Mouse (Mus musculus): ENCODE measurements at regions not wholly inside any gene's neighbourhood (a gene's known extent, or its start where the extent isn't known, plus 50 kb on each side); places are given as distances from the start of the nearest gene placed in this dataset.

DNA sequence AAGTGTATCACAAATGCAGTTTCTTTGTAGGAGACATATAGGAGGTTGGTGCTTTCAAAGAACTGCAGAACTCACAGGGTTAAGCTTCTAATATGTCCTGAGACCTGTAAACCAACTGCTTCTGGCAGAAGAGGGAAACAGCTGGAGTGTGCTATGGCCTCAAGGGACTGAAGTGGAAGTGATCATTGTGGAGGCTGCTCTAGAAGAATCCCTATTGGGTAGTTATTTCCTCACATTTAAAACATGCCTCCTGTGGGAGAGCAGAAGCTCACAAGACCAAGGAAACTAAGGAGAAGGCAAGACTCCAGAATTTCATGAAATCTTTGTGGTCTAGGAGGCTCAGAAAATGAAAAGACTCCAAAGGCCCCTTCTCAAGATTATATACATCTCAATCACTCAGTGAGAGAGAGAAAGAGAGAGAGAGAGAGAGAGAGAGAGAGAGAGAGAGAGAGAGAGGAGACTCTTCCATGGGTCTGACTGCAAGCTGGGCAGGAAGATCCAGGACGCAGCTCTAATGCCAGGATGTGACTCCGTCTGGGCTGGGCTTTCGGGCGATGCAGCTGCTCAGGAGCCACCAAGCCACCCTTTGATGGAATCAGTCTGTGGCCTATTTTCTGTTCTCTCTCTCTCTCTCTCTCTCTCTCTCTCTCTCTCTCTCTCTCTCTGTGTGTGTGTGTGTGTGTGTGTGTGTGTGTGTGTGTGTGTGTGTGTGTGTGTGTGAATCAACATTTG lies 93.3 kb downstream of the Pdcl3 start:
- H3K27ac ChIP-seq (ENCODE audit: low read depth, low read length) = no peak overlapping the region
- no peaks in the 10 kb centered on the region for H3K36me3 ChIP-seq (ENCODE audit: control insufficient read depth, insufficient read depth, low read length)
- H3K9me3 ChIP-seq (ENCODE audit: control insufficient read depth, low read length) = peaks cover 4% of the 10 kb centered on the region; the same call in 1 of the 2 replicates
- WGBS = 85% methylated on average over 4 of the region's 4 CpGs
- H3K4me1 ChIP-seq (ENCODE audit: control insufficient read depth, insufficient read depth, low read depth, low read length) = no peaks in the 10 kb centered on the region
- no peak overlapping the region for H3K4me3 ChIP-seq (ENCODE audit: low read length)
- H3K4me2 ChIP-seq (ENCODE audit: low read length) = no peak overlapping the region
- H3K9ac ChIP-seq (ENCODE audit: low read depth, low read length) = no peak overlapping the region
- no peaks in the 10 kb centered on the region for H3K27me3 ChIP-seq (replicated peaks; ENCODE audit: control insufficient read depth, insufficient read depth, low read length)
- no peak for ATAC-seq

DNA sequence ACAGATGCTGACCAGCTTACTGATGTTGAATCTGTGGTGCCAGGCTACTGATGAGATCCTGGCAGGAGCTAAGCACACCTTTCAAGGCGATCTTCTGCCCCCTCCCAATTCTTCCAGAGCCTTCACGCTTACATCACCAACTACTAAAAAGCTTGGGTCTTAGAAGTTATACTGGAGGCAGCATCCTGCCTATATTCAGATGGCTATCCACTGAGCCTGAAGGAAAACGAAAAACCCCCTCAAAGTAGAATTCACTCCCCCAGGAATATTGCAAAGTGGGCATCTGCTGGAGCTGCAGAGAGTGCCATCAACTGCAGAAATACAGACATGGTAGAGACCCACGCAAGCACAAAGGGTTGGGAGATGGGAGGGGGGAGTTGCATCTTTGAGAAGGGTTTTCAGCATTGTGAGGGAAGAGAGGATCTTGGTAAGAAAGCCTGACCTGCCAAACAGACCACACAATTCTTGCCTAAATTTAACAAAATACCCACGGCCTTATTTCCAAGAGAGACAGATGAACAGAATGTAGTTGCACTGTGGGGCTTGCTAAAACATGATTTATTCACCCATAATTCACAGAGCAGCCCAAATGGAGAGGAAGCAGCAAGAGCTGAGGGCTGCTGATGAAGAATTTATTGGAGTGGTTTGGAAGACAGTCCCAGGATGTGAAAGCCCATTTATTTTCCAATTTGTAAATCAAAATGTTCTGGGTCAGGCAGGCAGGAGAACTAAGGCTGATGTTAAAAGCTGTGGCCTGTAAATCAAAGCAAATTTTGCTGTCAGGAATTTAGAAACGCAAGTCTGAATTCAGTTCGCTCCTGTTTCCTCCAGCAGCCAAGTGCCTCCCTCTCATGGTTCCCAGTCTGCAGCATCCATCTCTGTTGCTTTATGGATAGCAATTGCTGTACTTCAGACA lies 98.8 kb downstream of the Pdcl3 start:
- no peaks in the 10 kb centered on the region for H3K36me3 ChIP-seq (ENCODE audit: control insufficient read depth, insufficient read depth, low read length)
- ATAC-seq = no peak; the same call in 1 of the 2 replicates
- H3K9ac ChIP-seq (ENCODE audit: low read depth, low read length) = no peak overlapping the region
- H3K27ac ChIP-seq (ENCODE audit: low read depth, low read length) = no peak overlapping the region
- no peaks in the 10 kb centered on the region for H3K27me3 ChIP-seq (replicated peaks; ENCODE audit: control insufficient read depth, insufficient read depth, low read length)
- no peaks in the 10 kb centered on the region for H3K4me1 ChIP-seq (ENCODE audit: control insufficient read depth, insufficient read depth, low read depth, low read length)
- 84% methylated on average over 7 of the region's 7 CpGs for WGBS
- no peak overlapping the region for H3K4me2 ChIP-seq (ENCODE audit: low read length)
- peaks cover 3% of the 10 kb centered on the region; the same call in 1 of the 2 replicates for H3K9me3 ChIP-seq (ENCODE audit: control insufficient read depth, low read length)
- H3K4me3 ChIP-seq (ENCODE audit: low read length) = no peak overlapping the region

DNA sequence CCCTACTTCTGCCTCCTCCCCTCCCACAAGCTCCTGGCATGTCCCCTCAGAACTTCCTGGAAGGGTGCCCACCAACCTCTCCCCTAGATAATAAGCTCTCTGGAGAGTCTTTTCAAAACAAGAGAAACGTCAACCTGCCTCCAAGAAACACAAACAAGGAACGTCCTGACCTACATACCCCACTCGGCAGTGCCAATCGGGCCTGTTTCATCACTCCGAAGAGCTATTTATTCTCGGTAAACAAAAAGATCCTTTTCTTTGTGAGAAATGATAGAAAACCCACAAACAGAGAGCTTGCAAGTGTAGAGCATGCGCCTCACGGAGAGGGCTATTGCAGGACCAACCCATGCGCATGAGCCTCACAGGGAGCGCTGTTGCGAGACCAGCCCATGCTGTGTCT lies 100.9 kb downstream of the Pdcl3 start:
- Histone ChIP-seq H3K36me3 (ENCODE audit: control insufficient read depth, insufficient read depth, low read length) (no peaks in the 10 kb centered on the region), H3K9ac (ENCODE audit: low read depth, low read length) (no peak overlapping the region), H3K27ac (ENCODE audit: low read depth, low read length) (no peak overlapping the region; the same call in 1 of the 2 replicates), H3K4me3 (ENCODE audit: low read length) (no peak overlapping the region), H3K4me1 (ENCODE audit: control insufficient read depth, insufficient read depth, low read depth, low read length) (no peaks in the 10 kb centered on the region), H3K27me3 (replicated peaks; ENCODE audit: control insufficient read depth, insufficient read depth, low read length) (no peaks in the 10 kb centered on the region), H3K9me3 (ENCODE audit: control insufficient read depth, low read length) (peaks cover 3% of the 10 kb centered on the region; the same call in 1 of the 2 replicates), H3K4me2 (ENCODE audit: low read length) (no peak overlapping the region)
- WGBS = 57% methylated on average over 11 of the region's 11 CpGs
- ATAC-seq = peak; percentile 87

DNA sequence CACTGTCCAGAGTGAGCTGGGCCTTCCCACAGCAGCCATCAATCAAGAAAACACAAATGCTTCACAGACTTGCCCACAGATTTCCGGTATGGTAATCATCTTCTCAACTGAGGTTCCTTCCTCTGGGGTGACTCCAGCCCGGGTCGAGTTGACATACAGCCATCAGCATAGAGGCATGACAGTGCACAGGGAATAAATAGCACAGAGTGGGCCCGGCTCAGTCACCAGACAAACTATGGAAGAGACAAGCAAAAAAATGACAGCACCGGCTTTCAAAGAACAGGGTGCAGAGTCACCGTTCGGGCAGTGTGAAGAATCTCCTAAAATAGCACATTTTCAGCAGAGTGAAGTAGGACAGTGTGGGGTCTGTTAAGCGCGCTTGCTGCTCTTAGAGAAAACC lies 103.7 kb upstream of the Npas2 start:
- no peak overlapping the region for H3K4me3 ChIP-seq (ENCODE audit: low read length)

DNA sequence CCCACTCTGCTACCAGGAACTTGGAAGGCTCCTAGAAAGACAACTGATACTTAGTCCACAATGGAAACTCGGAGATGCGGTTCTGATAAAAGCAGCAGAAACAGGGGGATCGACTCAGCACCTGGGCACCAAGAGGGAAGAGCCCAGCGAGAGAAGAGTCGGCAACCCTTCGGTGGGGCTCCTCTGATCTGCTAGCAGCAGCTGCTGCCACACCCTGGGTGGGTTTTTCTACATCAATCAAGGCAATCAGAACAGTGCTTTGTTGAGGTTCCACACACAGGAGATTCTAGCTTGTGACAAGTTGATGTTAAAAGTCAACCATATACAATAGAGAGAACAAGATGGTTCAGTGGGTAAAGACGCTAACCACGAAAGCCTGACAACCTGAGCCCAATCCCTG lies 102.4 kb upstream of the Npas2 start:
- H3K27ac ChIP-seq (ENCODE audit: low read depth, low read length) = no peak overlapping the region
- no peak overlapping the region for H3K9ac ChIP-seq (ENCODE audit: low read depth, low read length)
- H3K36me3 ChIP-seq (ENCODE audit: control insufficient read depth, insufficient read depth, low read length) = no peaks in the 10 kb centered on the region
- no peak overlapping the region for H3K4me3 ChIP-seq (ENCODE audit: low read length)
- H3K4me2 ChIP-seq (ENCODE audit: low read length) = no peak overlapping the region
- peaks cover 3% of the 10 kb centered on the region; the same call in 1 of the 2 replicates for H3K9me3 ChIP-seq (ENCODE audit: control insufficient read depth, low read length)
- WGBS = 90% methylated on average over 8 of the region's 8 CpGs
- H3K4me1 ChIP-seq (ENCODE audit: control insufficient read depth, insufficient read depth, low read depth, low read length) = no peaks in the 10 kb centered on the region
- ATAC-seq = no peak
- H3K27me3 ChIP-seq (replicated peaks; ENCODE audit: control insufficient read depth, insufficient read depth, low read length) = no peaks in the 10 kb centered on the region

More for the DNA sequence above, 103.7 kb upstream of the Npas2 start:
- H3K9me3 ChIP-seq (ENCODE audit: control insufficient read depth, low read length) = peaks cover 3% of the 10 kb centered on the region; the same call in 1 of the 2 replicates
- ATAC-seq = no peak
- no peak overlapping the region for H3K9ac ChIP-seq (ENCODE audit: low read depth, low read length)
- H3K4me1 ChIP-seq (ENCODE audit: control insufficient read depth, insufficient read depth, low read depth, low read length) = no peaks in the 10 kb centered on the region
- 83% methylated on average over 9 of the region's 9 CpGs for WGBS
- H3K36me3 ChIP-seq (ENCODE audit: control insufficient read depth, insufficient read depth, low read length) = no peaks in the 10 kb centered on the region
- no peak overlapping the region for H3K27ac ChIP-seq (ENCODE audit: low read depth, low read length)
- no peak overlapping the region for H3K4me2 ChIP-seq (ENCODE audit: low read length)
- H3K27me3 ChIP-seq (replicated peaks; ENCODE audit: control insufficient read depth, insufficient read depth, low read length) = no peaks in the 10 kb centered on the region

DNA sequence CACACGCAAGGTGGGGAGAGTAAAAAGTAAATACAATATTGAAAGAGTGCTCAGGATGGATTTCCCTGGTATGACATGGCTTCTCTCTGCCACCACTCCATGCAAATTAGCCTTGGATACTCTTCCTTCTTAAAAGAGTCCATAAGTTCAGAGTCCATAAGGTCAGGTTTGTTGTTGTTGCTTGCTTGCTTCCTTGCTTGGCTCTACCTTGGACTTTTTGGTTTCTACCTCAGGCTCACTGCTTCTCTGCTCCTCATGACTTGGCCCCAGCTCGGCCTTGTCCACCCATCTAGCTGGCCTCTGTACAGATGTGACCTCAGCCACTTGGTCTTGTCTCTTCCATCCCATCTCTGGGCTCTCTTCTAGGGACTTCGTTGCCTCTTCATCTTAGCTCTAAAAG lies 101.9 kb upstream of the Npas2 start:
- no peaks in the 10 kb centered on the region for H3K27me3 ChIP-seq (replicated peaks; ENCODE audit: control insufficient read depth, insufficient read depth, low read length)
- no peak overlapping the region for H3K4me3 ChIP-seq (ENCODE audit: low read length)
- H3K9me3 ChIP-seq (ENCODE audit: control insufficient read depth, low read length) = peaks cover 3% of the 10 kb centered on the region; the same call in 1 of the 2 replicates
- no peak for ATAC-seq
- no peaks in the 10 kb centered on the region for H3K36me3 ChIP-seq (ENCODE audit: control insufficient read depth, insufficient read depth, low read length)
- H3K4me2 ChIP-seq (ENCODE audit: low read length) = no peak overlapping the region
- no peaks in the 10 kb centered on the region for H3K4me1 ChIP-seq (ENCODE audit: control insufficient read depth, insufficient read depth, low read depth, low read length)
- no peak overlapping the region for H3K9ac ChIP-seq (ENCODE audit: low read depth, low read length)
- no peak overlapping the region for H3K27ac ChIP-seq (ENCODE audit: low read depth, low read length)
- 91% methylated on average over 3 of the region's 3 CpGs for WGBS

DNA sequence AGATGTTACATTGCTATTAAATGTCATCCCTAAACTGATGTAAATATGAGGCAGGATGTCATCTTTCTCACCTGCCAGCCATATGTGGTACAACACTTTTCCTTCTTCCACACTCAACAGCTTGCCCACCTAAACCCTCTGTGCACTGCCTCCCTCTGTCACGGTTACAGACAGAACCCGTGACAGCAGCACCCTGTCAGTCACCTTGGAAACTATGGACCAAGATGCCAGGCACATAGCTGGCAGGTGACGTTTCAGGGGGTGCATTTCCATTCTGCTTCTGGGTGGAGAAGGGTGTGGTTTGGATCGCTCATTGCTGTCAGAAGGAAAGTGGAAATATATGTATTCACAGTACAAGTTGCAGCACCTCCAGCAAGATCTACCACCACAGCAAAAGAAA lies 100.2 kb upstream of the Npas2 start:
- WGBS = 79% methylated on average over 4 of the region's 4 CpGs
- Histone ChIP-seq H3K9ac (ENCODE audit: low read depth, low read length) (no peak overlapping the region), H3K4me3 (ENCODE audit: low read length) (no peak overlapping the region), H3K4me2 (ENCODE audit: low read length) (no peak overlapping the region), H3K9me3 (ENCODE audit: control insufficient read depth, low read length) (no peaks in the 10 kb centered on the region), H3K36me3 (ENCODE audit: control insufficient read depth, insufficient read depth, low read length) (no peaks in the 10 kb centered on the region), H3K27me3 (replicated peaks; ENCODE audit: control insufficient read depth, insufficient read depth, low read length) (no peaks in the 10 kb centered on the region), H3K4me1 (ENCODE audit: control insufficient read depth, insufficient read depth, low read depth, low read length) (no peaks in the 10 kb centered on the region), H3K27ac (ENCODE audit: low read depth, low read length) (no peak overlapping the region)
- no peak for ATAC-seq

DNA sequence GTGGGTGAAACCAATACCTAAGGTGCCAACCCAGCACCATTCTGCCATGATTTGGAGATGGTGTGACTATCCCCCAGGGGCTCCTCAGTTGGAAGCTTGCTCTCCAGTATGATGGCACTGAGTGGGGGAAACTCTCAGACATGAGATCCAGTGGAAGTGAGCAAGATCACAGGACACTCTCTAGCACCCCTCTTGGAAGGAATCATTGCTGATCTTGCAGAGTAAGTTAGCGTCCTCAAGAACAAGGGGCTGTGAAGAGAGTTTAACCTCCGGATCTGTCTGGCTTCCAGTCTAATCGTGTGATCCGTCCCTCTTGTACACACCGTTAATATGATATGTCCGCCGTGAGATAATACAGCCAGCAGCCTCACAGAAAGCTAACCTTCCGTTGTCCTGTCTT lies 99.5 kb upstream of the Npas2 start:
- no peaks in the 10 kb centered on the region for H3K27me3 ChIP-seq (replicated peaks; ENCODE audit: control insufficient read depth, insufficient read depth, low read length)
- no peak overlapping the region for H3K4me2 ChIP-seq (ENCODE audit: low read length)
- H3K9me3 ChIP-seq (ENCODE audit: control insufficient read depth, low read length) = no peaks in the 10 kb centered on the region
- no peak overlapping the region for H3K4me3 ChIP-seq (ENCODE audit: low read length)
- no peak overlapping the region for H3K9ac ChIP-seq (ENCODE audit: low read depth, low read length)
- H3K27ac ChIP-seq (ENCODE audit: low read depth, low read length) = no peak overlapping the region
- WGBS = 94% methylated on average over 8 of the region's 8 CpGs
- no peaks in the 10 kb centered on the region for H3K4me1 ChIP-seq (ENCODE audit: control insufficient read depth, insufficient read depth, low read depth, low read length)
- no peaks in the 10 kb centered on the region for H3K36me3 ChIP-seq (ENCODE audit: control insufficient read depth, insufficient read depth, low read length)
- ATAC-seq = no peak

DNA sequence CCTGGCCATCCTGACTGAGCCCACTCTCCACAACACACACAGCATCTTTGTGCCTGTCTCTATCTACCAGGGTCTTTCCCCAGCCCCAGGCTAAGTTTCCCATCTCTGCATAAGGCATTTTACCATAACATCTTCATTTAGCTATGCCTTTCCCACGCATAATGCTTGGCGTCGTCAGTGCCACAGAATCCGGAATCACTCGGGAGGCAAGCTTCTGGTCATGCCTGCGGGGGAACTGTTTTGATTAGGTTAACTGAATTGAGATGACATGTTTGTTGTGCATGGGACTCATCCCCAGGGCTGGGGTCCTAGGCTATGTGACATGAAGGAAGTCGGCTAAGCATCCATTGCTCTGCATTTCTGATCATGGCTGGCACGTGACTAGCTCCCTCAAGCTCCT lies 97.6 kb upstream of the Npas2 start:
- no peaks in the 10 kb centered on the region for H3K36me3 ChIP-seq (ENCODE audit: control insufficient read depth, insufficient read depth, low read length)
- no peak overlapping the region for H3K9ac ChIP-seq (ENCODE audit: low read depth, low read length)
- H3K27ac ChIP-seq (ENCODE audit: low read depth, low read length) = no peak overlapping the region
- ATAC-seq = no peak
- no peaks in the 10 kb centered on the region for H3K27me3 ChIP-seq (replicated peaks; ENCODE audit: control insufficient read depth, insufficient read depth, low read length)
- no peaks in the 10 kb centered on the region for H3K9me3 ChIP-seq (ENCODE audit: control insufficient read depth, low read length)
- WGBS = 75% methylated on average over 8 of the region's 8 CpGs
- H3K4me2 ChIP-seq (ENCODE audit: low read length) = no peak overlapping the region
- H3K4me3 ChIP-seq (ENCODE audit: low read length) = no peak overlapping the region
- H3K4me1 ChIP-seq (ENCODE audit: control insufficient read depth, insufficient read depth, low read depth, low read length) = no peaks in the 10 kb centered on the region

Measured in hindbrain, embryonic 16.5 days (tissue).